Mouse (Mus musculus) CH12.LX (cell line): Measurements from ENCODE around the gene Itgb2. TPM values are rescaled to one million over a fixed set of nuclear protein-coding genes. Genes with fewer than 3 reads are reported as not detected.

Experiments used
- DNase-seq: peaks from one replicate; pipeline ENCODE4 v3.0.0-alpha.2; 2013; ENCODE audit errors: extremely low read depth
- H3K27ac ChIP-seq: 2 replicates; pipeline ENCODE4 v1.5.1; 2012; ENCODE audit warnings: low read depth, mild to moderate bottlenecking, control low read depth, moderate library complexity; ENCODE audit not compliant: insufficient read depth
- H3K27me3 ChIP-seq: replicated peaks from 2 replicates; pipeline ENCODE3; 2012; ENCODE audit warnings: inconsistent platforms
- H3K36me3 ChIP-seq, 2 experiments: replicated peaks in 1 of 2; 2 replicates each; pipeline versions ENCODE3 to v1.6.1; 2012; ENCODE audit warnings: inconsistent platforms in 1 of 2, low read length in 1 of 2, mild to moderate bottlenecking in 1 of 2, mixed read lengths in 1 of 2, moderate library complexity in 1 of 2; ENCODE audit not compliant: control insufficient read depth in 1 of 2, insufficient read depth in 1 of 2
- H3K4me1 ChIP-seq, 2 experiments: 2 replicates each; pipeline ENCODE4 v1.6.1; 2012; ENCODE audit warnings: inconsistent platforms in 1 of 2, moderate library complexity in 1 of 2; ENCODE audit not compliant: insufficient read depth in 2 of 2, control insufficient read depth in 1 of 2
- H3K4me2 ChIP-seq: 2 replicates; pipeline ENCODE4 v1.6.1; 2012; ENCODE audit warnings: low read depth, mild to moderate bottlenecking, control low read depth; ENCODE audit not compliant: poor library complexity, insufficient read depth, severe bottlenecking
- H3K4me3 ChIP-seq, 3 experiments: fragments of 150-350 bp in 1 of 3; sonication (generic) in 1 of 3; replicated peaks in 1 of 3; 2 replicates each; pipeline versions ENCODE3 to v1.5.1; 2011 to 2012; ENCODE audit warnings: low read depth in 2 of 3, low read length in 2 of 3, mild to moderate bottlenecking in 2 of 3, moderate library complexity in 2 of 3, control low read depth in 1 of 3, improper control_type of control experiment in 1 of 3, inconsistent platforms in 1 of 3, mixed read lengths in 1 of 3; ENCODE audit not compliant: poor library complexity in 1 of 3
- H3K79me2 ChIP-seq: replicated peaks from 2 replicates; pipeline ENCODE4 v1.6.1; 2012; ENCODE audit warnings: mild to moderate bottlenecking, moderate library complexity; ENCODE audit not compliant: control insufficient read depth, poor library complexity, insufficient read depth, severe bottlenecking; ENCODE audit errors: extremely low read depth
- H3K9ac ChIP-seq: 2 replicates; pipeline ENCODE4 v1.6.1; 2012; ENCODE audit warnings: low read depth, mild to moderate bottlenecking, control low read depth, moderate library complexity; ENCODE audit not compliant: insufficient read depth
- H3K9me3 ChIP-seq: replicated peaks from 2 replicates; pipeline ENCODE3; 2012; ENCODE audit warnings: low read length, inconsistent platforms, mixed read lengths
- CHD2 ChIP-seq: IDR thresholded peaks from 2 replicates; pipeline ENCODE4 v1.6.1; 2011; ENCODE audit warnings: low read length, improper control_type of control experiment
- CTCF ChIP-seq, 2 experiments: IDR thresholded peaks in 1 of 2; conservative IDR thresholded peaks in 1 of 2; 2 replicates each; pipeline ENCODE4 v1.5.1; 2011 to 2012; ENCODE audit warnings: low read depth in 2 of 2, low read length in 2 of 2, improper control_type of control experiment in 1 of 2, inconsistent platforms in 1 of 2, mild to moderate bottlenecking in 1 of 2, moderate library complexity in 1 of 2
- E2F4 ChIP-seq: IDR thresholded peaks from 2 replicates; pipeline ENCODE4 v1.6.1; 2011; ENCODE audit warnings: low read depth, low read length, improper control_type of control experiment; ENCODE audit not compliant: insufficient replicate concordance
- ELF1 ChIP-seq: IDR thresholded peaks from 2 replicates; pipeline ENCODE4 v1.6.1; 2014; ENCODE audit warnings: low read depth, mild to moderate bottlenecking, inconsistent platforms, low read length, improper control_type of control experiment
- EP300 ChIP-seq: IDR thresholded peaks from 2 replicates; pipeline ENCODE4 v1.6.1; 2011; ENCODE audit warnings: low read length, improper control_type of control experiment
- GABPA ChIP-seq: IDR thresholded peaks from 2 replicates; pipeline ENCODE4 v1.6.1; 2012; ENCODE audit warnings: low read depth, low read length, improper control_type of control experiment, inconsistent platforms; ENCODE audit not compliant: insufficient replicate concordance
- HCFC1 ChIP-seq: IDR thresholded peaks from 2 replicates; pipeline ENCODE4 v1.6.1; 2012; ENCODE audit warnings: low read depth, mild to moderate bottlenecking, inconsistent platforms, low read length, improper control_type of control experiment
- IRF4 ChIP-seq: IDR thresholded peaks from 2 replicates; pipeline ENCODE4 v1.6.1; 2014; ENCODE audit warnings: low read depth, mild to moderate bottlenecking, inconsistent platforms, low read length, improper control_type of control experiment
- JUND ChIP-seq: conservative IDR thresholded peaks from 2 replicates; pipeline ENCODE4 v1.6.1; 2011; ENCODE audit warnings: low read depth, low read length, improper control_type of control experiment
- KAT2A ChIP-seq: IDR thresholded peaks from 2 replicates; pipeline ENCODE4 v1.6.1; 2012; ENCODE audit warnings: low read length, improper control_type of control experiment, inconsistent platforms; ENCODE audit not compliant: insufficient replicate concordance
- MAFK ChIP-seq: IDR thresholded peaks from 2 replicates; pipeline ENCODE4 v1.6.1; 2011; ENCODE audit warnings: low read length, improper control_type of control experiment; ENCODE audit not compliant: insufficient replicate concordance
- MAX ChIP-seq: IDR thresholded peaks from 2 replicates; pipeline ENCODE4 v1.6.1; 2011; ENCODE audit warnings: low read length, improper control_type of control experiment
- MAZ ChIP-seq: IDR thresholded peaks from 2 replicates; pipeline ENCODE4 v1.6.1; 2012; ENCODE audit warnings: low read depth, mild to moderate bottlenecking, inconsistent platforms, low read length, improper control_type of control experiment, moderate library complexity
- MEF2A ChIP-seq: IDR thresholded peaks from 2 replicates; pipeline ENCODE4 v1.6.1; 2014; ENCODE audit warnings: low read depth, mild to moderate bottlenecking, inconsistent platforms, low read length, improper control_type of control experiment, borderline replicate concordance
- MXI1 ChIP-seq: IDR thresholded peaks from 2 replicates; pipeline ENCODE4 v1.6.1; 2011; ENCODE audit warnings: mild to moderate bottlenecking, low read depth, low read length, improper control_type of control experiment
- MYC ChIP-seq: IDR thresholded peaks from 2 replicates; pipeline ENCODE4 v1.6.1; 2011; ENCODE audit warnings: low read depth, mild to moderate bottlenecking, improper control_type of control experiment, low read length
- NELFE ChIP-seq: IDR thresholded peaks from 2 replicates; pipeline ENCODE4 v1.6.1; 2011; ENCODE audit warnings: low read depth, low read length, improper control_type of control experiment
- POLR2A ChIP-seq: IDR thresholded peaks from 2 replicates; pipeline ENCODE4 v1.6.1; 2011; ENCODE audit warnings: low read depth, mild to moderate bottlenecking, improper control_type of control experiment, low read length
- POLR2AphosphoS2 ChIP-seq: IDR thresholded peaks from 2 replicates; pipeline ENCODE4 v1.6.1; 2011; ENCODE audit warnings: low read depth, low read length, improper control_type of control experiment
- RAD21 ChIP-seq: IDR thresholded peaks from 2 replicates; pipeline ENCODE4 v1.6.1; 2011; ENCODE audit warnings: low read depth, mild to moderate bottlenecking, low read length, improper control_type of control experiment, moderate library complexity
- RCOR1 ChIP-seq: conservative IDR thresholded peaks from 2 replicates; pipeline ENCODE4 v1.6.1; 2012; ENCODE audit warnings: low read depth, mild to moderate bottlenecking, inconsistent platforms, low read length, improper control_type of control experiment
- SIN3A ChIP-seq: IDR thresholded peaks from 2 replicates; pipeline ENCODE4 v1.6.1; 2012; ENCODE audit warnings: low read length, improper control_type of control experiment, inconsistent platforms
- SMC3 ChIP-seq: IDR thresholded peaks from 2 replicates; pipeline ENCODE4 v1.6.1; 2011; ENCODE audit warnings: low read depth, low read length, improper control_type of control experiment
- TCF12 ChIP-seq: IDR thresholded peaks from 2 replicates; pipeline ENCODE4 v1.6.1; 2014; ENCODE audit warnings: low read depth, mild to moderate bottlenecking, inconsistent platforms, low read length, improper control_type of control experiment
- UBTF ChIP-seq: IDR thresholded peaks from 2 replicates; pipeline ENCODE4 v1.6.1; 2012; ENCODE audit warnings: low read depth, mild to moderate bottlenecking, inconsistent platforms, low read length, improper control_type of control experiment, moderate library complexity
- USF1 ChIP-seq: IDR thresholded peaks from 2 replicates; pipeline ENCODE4 v1.6.1; 2014; ENCODE audit warnings: low read depth, mild to moderate bottlenecking, inconsistent platforms, low read length, improper control_type of control experiment
- ZC3H11A ChIP-seq: IDR thresholded peaks from 2 replicates; pipeline ENCODE4 v1.6.1; 2012; ENCODE audit warnings: low read depth, mild to moderate bottlenecking, inconsistent platforms, low read length, improper control_type of control experiment
- ZMIZ1 ChIP-seq: IDR thresholded peaks from 2 replicates; pipeline ENCODE4 v1.6.1; 2012; ENCODE audit warnings: low read depth, mild to moderate bottlenecking, inconsistent platforms, low read length, improper control_type of control experiment
- ZNF384 ChIP-seq: IDR thresholded peaks from 2 replicates; pipeline ENCODE4 v1.6.1; 2012; ENCODE audit warnings: low read depth, low read length, improper control_type of control experiment, inconsistent platforms
- dilution Hi-C: fragments of 300-500 bp; cut with MboI; formaldehyde crosslinking; loops from 2 replicates; pipeline ENCODE4 v1.14.3; 2020; ENCODE audit warnings: low sequenced_read_pairs; ENCODE audit not compliant: extremely low pct_unique_long_range_greater_than_20kb, extremely low pct_ligation_motif_present
- in situ Hi-C: fragments of 300-500 bp; cut with MboI; formaldehyde crosslinking; loops from 3 replicates; pipeline ENCODE4 v1.14.3; 2019; ENCODE audit warnings: low sequenced_read_pairs, low pct_ligation_motif_present, low pct_unique_long_range_greater_than_20kb, mixed read lengths
- polyA plus RNA-seq: library from polyadenylated mRNA; unstranded; fragments of >175 nt; gene quantifications from 2 replicates; pipeline ENCODE4 v1.2.1, GENCODE M21; 2012; ENCODE audit warnings: low read depth; ENCODE audit not compliant: insufficient read length
- total RNA-seq, 2 experiments: library from RNA; depleted of rRNA; stranded (reverse); fragments of 300-350 nt in 1 of 2; fragments of >200 nt in 1 of 2; gene quantifications; 2 replicates each; pipeline ENCODE4 v1.2.3; 2012 to 2014

Gene Itgb2
- total and polyA plus RNA-seq, 3 experiments, result 32.6 to 54.1 (median 40.2) TPM

GRCm38 (mm10) chr10:77508744-77509143, 21.3 kb upstream of the Itgb2 start:
- H3K36me3 ChIP-seq, result peaks cover 69 to 93% of the 10 kb centered on the region in 2 experiments
- TF ChIP-seq ELF1, result no peak
- TF ChIP-seq ZNF384, result no peak
- TF ChIP-seq EP300, result no peak
- TF ChIP-seq ZC3H11A, result no peak
- no peak for TF ChIP-seq UBTF
- no peak for TF ChIP-seq KAT2A
- no peak for TF ChIP-seq USF1
- TF ChIP-seq HCFC1, result no peak
- no peak for TF ChIP-seq POLR2AphosphoS2
- no peak for TF ChIP-seq MEF2A
- no peak for TF ChIP-seq GABPA
- no peak for TF ChIP-seq JUND
- TF ChIP-seq SIN3A, result no peak
- TF ChIP-seq RCOR1, result no peak
- no peak for TF ChIP-seq ZMIZ1
- H3K79me2 ChIP-seq, result peaks cover 7% of the 10 kb centered on the region
- H3K4me2 ChIP-seq, result no peak overlapping the region
- dilution Hi-C loops, result no loop called here
- DNase-seq, result no peak
- peaks cover 34 to 81% of the 10 kb centered on the region in 2 experiments for H3K4me1 ChIP-seq
- H3K4me3 ChIP-seq, result no peak overlapping the region
- H3K27me3 ChIP-seq, result no peaks in the 10 kb centered on the region
- no peak overlapping the region for H3K9ac ChIP-seq
- in situ Hi-C loops, result no loop called here
- H3K9me3 ChIP-seq, result no peaks in the 10 kb centered on the region
- H3K27ac ChIP-seq, result no peak overlapping the region

- Histone ChIP-seq H3K36me3 (peaks cover 68 to 94% of the 10 kb centered on the region in 2 experiments), H3K79me2 (peaks cover 15% of the 10 kb centered on the region), H3K9ac (no peak overlapping the region), H3K4me2 (peak overlapping the region; percentile 30; the same call in 1 of the 2 replicates), H3K27ac (peak overlapping the region; percentile 83), H3K4me3 (no peak overlapping the region), H3K4me1 (peaks cover 40 to 86% of the 10 kb centered on the region in 2 experiments), H3K27me3 (no peaks in the 10 kb centered on the region), H3K9me3 (no peaks in the 10 kb centered on the region)
- DNase-seq, result peak; percentile 89
- dilution Hi-C loops (no loop called here), in situ Hi-C loops (loop anchor here (5.0 to 10.0 kb wide), 3 partner anchors 115 to 222 kb away; partner anchors contain the start of gene Ube2g2)
- TF ChIP-seq SMC3 (peak; percentile 77), IRF4 (0 out of 2 replicates have a peak, but pooled peaks have one; percentile 34), CTCF (conservative IDR thresholded peaks at IDR 0.05 in 1 of 2, IDR thresholded peaks at IDR 0.05 in 1 of 2; ENCODE audit: low read depth in 2 of 2, low read length in 2 of 2) (peak; percentile 75 to 88; a peak in 3 of 4 replicates), SIN3A (no peak), TCF12 (peak; percentile 53), POLR2AphosphoS2 (0 out of 2 replicates have a peak, but pooled peaks have one; percentile 35), ZNF384 (no peak), MYC (0 out of 2 replicates have a peak, but pooled peaks have one; percentile 19), MAX (peak; percentile 58; the same call in 1 of the 2 replicates), ELF1 (peak; percentile 57; the same call in 1 of the 2 replicates), MAFK (no peak), HCFC1 (peak; percentile 33; the same call in 1 of the 2 replicates), EP300 (no peak), CHD2 (no peak), POLR2A (0 out of 2 replicates have a peak, but pooled peaks have one; percentile 16), UBTF (no peak), NELFE (no peak), MXI1 (no peak), E2F4 (no peak), MAZ (peak; percentile 70), RAD21 (peak; percentile 80)
Measured at GRCm38 (mm10) chr10:77509403-77510187, 20.5 kb upstream of the Itgb2 start.
